Mouse (Mus musculus): ENCODE measurements around the gene Hoxa13. TPM values are rescaled to one million over a fixed set of nuclear protein-coding genes. Genes with fewer than 3 reads are reported as not detected.

The Hoxa13 gene
- polyA plus RNA-seq, 3 experiments from 2014 or later = not detected

GRCm38 (mm10) chr6:52234428-52235140 lies 26.1 kb downstream of the Hoxa13 start:
- no peak for ATAC-seq

GRCm38 (mm10) chr6:52233546-52234427 lies 26.9 kb downstream of the Hoxa13 start:
- ATAC-seq = no peak

- no peak for ATAC-seq
Observed at GRCm38 (mm10) chr6:52232984-52233545, 27.6 kb downstream of the Hoxa13 start.

- no peak for ATAC-seq
Observed at GRCm38 (mm10) chr6:52232568-52232965, 28.1 kb downstream of the Hoxa13 start.

GRCm38 (mm10) chr6:52231885-52232567 lies 28.7 kb downstream of the Hoxa13 start:
- ATAC-seq = no peak

GRCm38 (mm10) chr6:52230516-52231165 lies 30.0 kb downstream of the Hoxa13 start, which contains the start of gene Hoxa9:
TSS of gene Hoxa9 (minus strand) at chr6:52231089.
- ATAC-seq = no peak

- peak; percentile 20 for ATAC-seq
Observed at GRCm38 (mm10) chr6:52229558-52230416, 30.9 kb downstream of the Hoxa13 start.

GRCm38 (mm10) chr6:52228475-52229465 lies 31.9 kb downstream of the Hoxa13 start:
- ATAC-seq = no peak

GRCm38 (mm10) chr6:52227470-52228222 lies 33.0 kb downstream of the Hoxa13 start:
- no peak for ATAC-seq

GRCm38 (mm10) chr6:52226569-52227257 lies 34.0 kb downstream of the Hoxa13 start:
- ATAC-seq = no peak

GRCm38 (mm10) chr6:52225612-52226568 lies 34.8 kb downstream of the Hoxa13 start:
- no peak for ATAC-seq

GRCm38 (mm10) chr6:52224895-52225611 lies 35.6 kb downstream of the Hoxa13 start:
- ATAC-seq = no peak

GRCm38 (mm10) chr6:52223939-52224760 lies 36.5 kb downstream of the Hoxa13 start:
- no peak for ATAC-seq

- no peak for ATAC-seq
Observed at GRCm38 (mm10) chr6:52222729-52223128, 38.0 kb downstream of the Hoxa13 start.

GRCm38 (mm10) chr6:52221993-52222685 lies 38.5 kb downstream of the Hoxa13 start:
- ATAC-seq = no peak
